Mouse (Mus musculus) frontal cortex, adult 2 months (tissue): Measurements from ENCODE around the gene Efna1. TPM values are rescaled to one million over a fixed set of nuclear protein-coding genes. Genes with fewer than 3 reads are reported as not detected.

Experiments used
- DNase-seq, 2 experiments: peaks; one replicate each; pipeline ENCODE4 v3.0.0; 2022; ENCODE audit warnings: low spot score in 1 of 2; ENCODE audit errors: extremely low spot score in 1 of 2
- polyA plus RNA-seq: library from polyadenylated mRNA; depleted of rRNA; stranded (reverse); fragments of >200 nt; gene quantifications from 2 replicates; pipeline ENCODE4 v1.2.3, GENCODE M21; 2012

Efna1 gene
- polyA plus RNA-seq, 1 experiment, result 7.9 TPM

GRCm38 (mm10) chr3:89314340-89314739 is 33.4 kb upstream of the Efna1 start:
- no peak for DNase-seq

GRCm38 (mm10) chr3:89308089-89308488 is 27.1 kb upstream of the Efna1 start:
- DNase-seq, result peak in 1 of 2 experiments; percentile 78

GRCm38 (mm10) chr3:89305551-89306325 is 24.8 kb upstream of the Efna1 start:
- DNase-seq, result no peak

GRCm38 (mm10) chr3:89305105-89305504 is 24.2 kb upstream of the Efna1 start:
- no peak for DNase-seq

- DNase-seq, result no peak
Measured at GRCm38 (mm10) chr3:89304440-89304839, 23.5 kb upstream of the Efna1 start.

- no peak for DNase-seq
Measured at GRCm38 (mm10) chr3:89300514-89300913, 19.6 kb upstream of the Efna1 start.

GRCm38 (mm10) chr3:89300071-89300470 is 19.1 kb upstream of the Efna1 start:
- no peak for DNase-seq

GRCm38 (mm10) chr3:89299499-89299898 is 18.6 kb upstream of the Efna1 start:
- DNase-seq, result peak in 1 of 2 experiments; percentile 59

GRCm38 (mm10) chr3:89298908-89299307 is 18.0 kb upstream of the Efna1 start:
- DNase-seq, result no peak

GRCm38 (mm10) chr3:89296761-89297396 is 15.9 kb upstream of the Efna1 start:
- DNase-seq, result peak in 1 of 2 experiments; percentile 35

- no peak for DNase-seq
Measured at GRCm38 (mm10) chr3:89295685-89296230, 14.8 kb upstream of the Efna1 start.

- DNase-seq, result no peak
Measured at GRCm38 (mm10) chr3:89294195-89294594, 13.3 kb upstream of the Efna1 start.

GRCm38 (mm10) chr3:89293247-89293918 is 12.4 kb upstream of the Efna1 start:
- no peak for DNase-seq

- no peak for DNase-seq
Measured at GRCm38 (mm10) chr3:89292303-89292702, 11.4 kb upstream of the Efna1 start.

GRCm38 (mm10) chr3:89291874-89292273 is 10.9 kb upstream of the Efna1 start:
- no peak for DNase-seq

- no peak for DNase-seq
Measured at GRCm38 (mm10) chr3:89288503-89288928, 7.6 kb upstream of the Efna1 start.

- DNase-seq, result no peak
Measured at GRCm38 (mm10) chr3:89287286-89287685, 6.3 kb upstream of the Efna1 start.

GRCm38 (mm10) chr3:89285526-89285925 is 4.6 kb upstream of the Efna1 start:
- no peak for DNase-seq

GRCm38 (mm10) chr3:89284261-89284660 is 3.3 kb upstream of the Efna1 start:
- DNase-seq, result no peak

GRCm38 (mm10) chr3:89282291-89282643 is 1.3 kb upstream of the Efna1 start:
- no peak for DNase-seq

- DNase-seq, result peak in 1 of 2 experiments; percentile 90
Measured at GRCm38 (mm10) chr3:89281579-89282290, 793 bp upstream of the Efna1 start.
